In genomic region chr4:145013187-145013586, GRCm38 (mm10) we compare ENCODE assay signal across 10 mouse cellular contexts.
A peak's percentile ranks its signal among the peaks of the same experiment; 100 is the strongest.
DNase-seq lines count a peak whose midpoint lies in the region; ATAC-seq and TF ChIP-seq lines count a peak whose summit lies in the region.
"Had no signal": no experiment of that assay in that cellular context is flagged by ENCODE, and none has a peak within 500 bp of the region (broad histone marks: within the 10 kb centered on the region; RNA-seq: fewer than 3 reads in every experiment).

No protein-coding gene starts in this region.

- H3K27me3 ChIP-seq in heart, embryonic 12.5 days (replicated peaks): no peaks in the 10 kb centered on the region
- H3K27me3 ChIP-seq in testis, adult 2 months (ENCODE audit: control insufficient read depth, insufficient read depth, low read length): no peaks in the 10 kb centered on the region
- H3K27me3 ChIP-seq: hindbrain, embryonic 13.5 days had no signal

- H3K4me2 ChIP-seq in heart, embryonic 12.5 days: no peak overlapping the region
- H3K4me2 ChIP-seq: hindbrain, embryonic 13.5 days had no signal

- no peak for TF ChIP-seq POLR2A in testis, adult 2 months (IDR thresholded peaks at IDR 0.05; ENCODE audit: control insufficient read depth, low read depth, low read length)

- no peak overlapping the region for H3K9ac ChIP-seq in heart, embryonic 12.5 days
- H3K9ac ChIP-seq: hindbrain, embryonic 13.5 days had no signal

- H3K27ac ChIP-seq in heart, embryonic 12.5 days (ENCODE audit: poor library complexity, severe bottlenecking): no peak overlapping the region
- H3K27ac ChIP-seq in testis, adult 2 months (ENCODE audit: control insufficient read depth, insufficient read depth, low read depth, low read length): peak overlapping the region; percentile 37; the same call in 1 of the 2 replicates
- H3K27ac ChIP-seq: hindbrain, embryonic 13.5 days had no signal

- no peak overlapping the region for H3K4me3 ChIP-seq in heart, embryonic 12.5 days
- H3K4me3 ChIP-seq in testis, adult 2 months (ENCODE audit: control insufficient read depth, low read depth, low read length): no peak overlapping the region
- H3K4me3 ChIP-seq: hindbrain, embryonic 13.5 days had no signal

- H3K9me3 ChIP-seq in heart, embryonic 12.5 days (replicated peaks): no peaks in the 10 kb centered on the region
- H3K9me3 ChIP-seq: hindbrain, embryonic 13.5 days had no signal

- peaks cover 22% of the 10 kb centered on the region for H3K4me1 ChIP-seq in heart, embryonic 12.5 days (replicated peaks)
- H3K4me1 ChIP-seq in testis, adult 2 months (ENCODE audit: control insufficient read depth, insufficient read depth, low read length): no peaks in the 10 kb centered on the region
- H3K4me1 ChIP-seq: hindbrain, embryonic 13.5 days had no signal

- TF ChIP-seq CTCF in testis, adult 2 months (IDR thresholded peaks at IDR 0.05; ENCODE audit: control insufficient read depth, insufficient read depth, insufficient replicate concordance, low read depth, low read length): no peak

- intact Hi-C loops in heart, postnatal 25 days (cut with DNase I): no loop called here

- ATAC-seq in heart, embryonic 12.5 days (ENCODE audit: insufficient number of reproducible peaks, low FRiP score): no peak

- 79% methylated on average over 4 of the region's 4 CpGs for WGBS in heart, embryonic 12.5 days

- DNase-seq in heart, adult 18-20 months: peak; percentile 66 to 72
- no peak for DNase-seq in testis, postnatal 10 days (ENCODE audit: low spot score)
- DNase-seq in heart, postnatal 25 days (ENCODE audit: low spot score): peak; percentile 22
- no peak for DNase-seq in retina, postnatal 1 day
- DNase-seq in layer of hippocampus, adult 9-11 months: no peak
- no peak for DNase-seq in spleen, postnatal 14 days (ENCODE audit: low spot score in 2 of 2)
- DNase-seq: right cerebral cortex, postnatal 14 days had no signal

- H3K36me3 ChIP-seq in heart, embryonic 12.5 days: peaks cover 24% of the 10 kb centered on the region
- no peaks in the 10 kb centered on the region for H3K36me3 ChIP-seq in testis, adult 2 months (ENCODE audit: control insufficient read depth, insufficient read depth, low read length)

Comparison
In these comparisons a context has a peak if more than half of its experiments do, and no peak if none do; other contexts are left out.
1. DNase-seq: peak in heart, adult 18-20 months (2 of 2) and heart, postnatal 25 days (single experiment); none in testis, postnatal 10 days (single experiment), retina, postnatal 1 day (single experiment), layer of hippocampus, adult 9-11 months (single experiment) and spleen, postnatal 14 days (0 of 2).